Mouse (Mus musculus) cerebellum, adult 9-11 months (tissue): ENCODE data around the gene Rgcc.

ENCODE experiments used
- DNase-seq: peaks from one replicate; pipeline ENCODE4 v3.0.0; 2022

The Rgcc gene

GRCm38 (mm10) chr14:79299796-79300195 is 1.6 kb downstream of the Rgcc start:
- DNase-seq, result peak; percentile 27

- DNase-seq, result no peak
Observed at GRCm38 (mm10) chr14:79299230-79299629, 2.2 kb downstream of the Rgcc start.

GRCm38 (mm10) chr14:79298314-79298992 is 3.0 kb downstream of the Rgcc start:
- no peak for DNase-seq

- DNase-seq, result no peak
Observed at GRCm38 (mm10) chr14:79296836-79297235, 4.6 kb downstream of the Rgcc start.

- no peak for DNase-seq
Observed at GRCm38 (mm10) chr14:79296201-79296600, 5.2 kb downstream of the Rgcc start.

- DNase-seq, result no peak
Observed at GRCm38 (mm10) chr14:79295579-79295978, 5.9 kb downstream of the Rgcc start.

GRCm38 (mm10) chr14:79294950-79295349 is 6.5 kb downstream of the Rgcc start:
- DNase-seq, result no peak

- DNase-seq, result no peak
Observed at GRCm38 (mm10) chr14:79294051-79294814, 7.2 kb downstream of the Rgcc start.

- DNase-seq, result peak; percentile 32
Observed at GRCm38 (mm10) chr14:79293119-79293780, 8.2 kb downstream of the Rgcc start.

- no peak for DNase-seq
Observed at GRCm38 (mm10) chr14:79291629-79292028, 9.8 kb downstream of the Rgcc start.

GRCm38 (mm10) chr14:79290683-79291425 is 10.6 kb downstream of the Rgcc start:
- DNase-seq, result no peak

- DNase-seq, result no peak
Observed at GRCm38 (mm10) chr14:79289909-79290308, 11.5 kb downstream of the Rgcc start.

- DNase-seq, result no peak
Observed at GRCm38 (mm10) chr14:79288280-79288679, 13.2 kb downstream of the Rgcc start.

- no peak for DNase-seq
Observed at GRCm38 (mm10) chr14:79287251-79287863, 14.1 kb downstream of the Rgcc start.

- no peak for DNase-seq
Observed at GRCm38 (mm10) chr14:79285549-79285948, 15.9 kb downstream of the Rgcc start.

- DNase-seq, result no peak
Observed at GRCm38 (mm10) chr14:79284616-79285015, 16.8 kb downstream of the Rgcc start.

- no peak for DNase-seq
Observed at GRCm38 (mm10) chr14:79283952-79284351, 17.5 kb downstream of the Rgcc start.

- no peak for DNase-seq
Observed at GRCm38 (mm10) chr14:79281894-79282553, 19.4 kb downstream of the Rgcc start.

- no peak for DNase-seq
Observed at GRCm38 (mm10) chr14:79280456-79280855, 21.0 kb downstream of the Rgcc start.

GRCm38 (mm10) chr14:79279494-79279893 is 22.0 kb downstream of the Rgcc start:
- DNase-seq, result no peak

GRCm38 (mm10) chr14:79278927-79279326 is 22.5 kb downstream of the Rgcc start:
- no peak for DNase-seq

- no peak for DNase-seq
Observed at GRCm38 (mm10) chr14:79277922-79278321, 23.5 kb downstream of the Rgcc start.
